Mouse (Mus musculus): ENCODE results near the gene Zfp455. TPM values are rescaled to one million over a fixed set of nuclear protein-coding genes. Genes with fewer than 3 reads are reported as not detected.

Gene Zfp455
- total RNA-seq (2014; fragmentation: Nextera tagmentation), result 6.7 and 8.0 TPM in 2 replicates
- 1.9 and 3.0 TPM in 2 replicates for total RNA-seq (2017)

GRCm38 (mm10) chr13:67194340-67194894 is at the start of gene Zfp455:
Gene Zfp455 (plus strand): TSS chr13:67194506.
- ATAC-seq (replicated peaks; ENCODE audit: poor library complexity, severe bottlenecking), result peak; percentile 98

- peak; percentile 58 for ATAC-seq (replicated peaks; ENCODE audit: poor library complexity, severe bottlenecking)
Observed at GRCm38 (mm10) chr13:67166122-67166521, 28.2 kb upstream of the Zfp455 start.

- peak; percentile 96 for ATAC-seq (replicated peaks; ENCODE audit: poor library complexity, severe bottlenecking)
Observed at GRCm38 (mm10) chr13:67172991-67173722, 21.1 kb upstream of the Zfp455 start, which contains the start of gene Rsl1. Gene Rsl1 (plus strand): TSS chr13:67173182.

- ATAC-seq (replicated peaks; ENCODE audit: poor library complexity, severe bottlenecking), result no peak
Observed at GRCm38 (mm10) chr13:67173723-67174055, 20.6 kb upstream of the Zfp455 start.

GRCm38 (mm10) chr13:67201656-67202055 is 7.3 kb downstream of the Zfp455 start:
- no peak for ATAC-seq (replicated peaks; ENCODE audit: poor library complexity, severe bottlenecking)

- ATAC-seq (replicated peaks; ENCODE audit: poor library complexity, severe bottlenecking), result peak; percentile 85
Observed at GRCm38 (mm10) chr13:67214015-67214607, 19.8 kb downstream of the Zfp455 start.

Other genes with a start within 250 kb of the Zfp455 start
- gene Zfp712, start 133.3 kb upstream of the Zfp455 start, total RNA-seq (2014; fragmentation: Nextera tagmentation), result 3.4 and 3.9 TPM in 2 replicates
- 2.2 and 5.0 TPM in 2 replicates for gene Zfp712, start 133.3 kb upstream of the Zfp455 start, total RNA-seq (2017)
- 0.37 and 4.0 TPM in 2 replicates for gene Zfp708, start 96.5 kb upstream of the Zfp455 start, total RNA-seq (2014; fragmentation: Nextera tagmentation)
- gene Zfp708, start 96.5 kb upstream of the Zfp455 start, total RNA-seq (2017), result 1.8 and 2.9 TPM in 2 replicates
- 0.36 and 12.7 TPM in 2 replicates for gene Gm28557, start 85.9 kb upstream of the Zfp455 start, total RNA-seq (2014; fragmentation: Nextera tagmentation)
- gene Gm28557, start 85.9 kb upstream of the Zfp455 start, total RNA-seq (2017), result 1.4 and 3.2 TPM in 2 replicates
- gene Rslcan18, start 78.2 kb upstream of the Zfp455 start, total RNA-seq (2014; fragmentation: Nextera tagmentation), result 2.4 TPM in 1 of 2 replicates, not detected in the other
- gene Rslcan18, start 78.2 kb upstream of the Zfp455 start, total RNA-seq (2017), result 1.8 TPM in 1 of 2 replicates, not detected in the other
- 3.4 and 4.0 TPM in 2 replicates for gene Zfp759, start 72.8 kb upstream of the Zfp455 start, total RNA-seq (2014; fragmentation: Nextera tagmentation)
- 8.4 and 13.4 TPM in 2 replicates for gene Zfp759, start 72.8 kb upstream of the Zfp455 start, total RNA-seq (2017)
- gene Rsl1, start 21.3 kb upstream of the Zfp455 start, total RNA-seq (2014; fragmentation: Nextera tagmentation), result 3.7 and 6.4 TPM in 2 replicates
- gene Rsl1, start 21.3 kb upstream of the Zfp455 start, total RNA-seq (2017), result 5.6 and 6.6 TPM in 2 replicates
- gene Zfp458, start 84.0 kb downstream of the Zfp455 start, total RNA-seq (2014; fragmentation: Nextera tagmentation), result 5.1 and 10.4 TPM in 2 replicates
- gene Zfp458, start 84.0 kb downstream of the Zfp455 start, total RNA-seq (2017), result 2.1 and 5.2 TPM in 2 replicates
- gene Zfp457, start 112.0 kb downstream of the Zfp455 start, total RNA-seq (2014; fragmentation: Nextera tagmentation), result 1.3 and 5.7 TPM in 2 replicates
- gene Zfp457, start 112.0 kb downstream of the Zfp455 start, total RNA-seq (2017), result 1.7 and 1.8 TPM in 2 replicates
- gene Zfp595, start 138.1 kb downstream of the Zfp455 start, total RNA-seq (2014; fragmentation: Nextera tagmentation), result 6.9 and 10.0 TPM in 2 replicates
- gene Zfp595, start 138.1 kb downstream of the Zfp455 start, total RNA-seq (2017), result 4.4 and 8.9 TPM in 2 replicates
- gene Gm28044, start 166.0 kb downstream of the Zfp455 start, total RNA-seq (2014; fragmentation: Nextera tagmentation), result 4.3 TPM in 1 of 2 replicates, not detected in the other
- 8.4 and 31.0 TPM in 2 replicates for gene Gm28044, start 166.0 kb downstream of the Zfp455 start, total RNA-seq (2017)
- 4.5 and 9.2 TPM in 2 replicates for gene Zfp953, start 166.1 kb downstream of the Zfp455 start, total RNA-seq (2014; fragmentation: Nextera tagmentation)
- 6.3 and 9.2 TPM in 2 replicates for gene Zfp953, start 166.1 kb downstream of the Zfp455 start, total RNA-seq (2017)
- 6.1 TPM in 1 of 2 replicates, not detected in the other for gene Gm28041, start 181.2 kb downstream of the Zfp455 start, total RNA-seq (2014; fragmentation: Nextera tagmentation)
- gene Gm28041, start 181.2 kb downstream of the Zfp455 start, total RNA-seq (2017), result not detected in 2 replicates
- gene Zfp456, start 181.3 kb downstream of the Zfp455 start, total RNA-seq (2014; fragmentation: Nextera tagmentation), result 4.1 and 6.3 TPM in 2 replicates
- gene Zfp456, start 181.3 kb downstream of the Zfp455 start, total RNA-seq (2017), result 1.8 and 5.7 TPM in 2 replicates
- 5.4 and 15.3 TPM in 2 replicates for gene Zfp429, start 205.3 kb downstream of the Zfp455 start, total RNA-seq (2014; fragmentation: Nextera tagmentation)
- 5.6 and 6.1 TPM in 2 replicates for gene Zfp429, start 205.3 kb downstream of the Zfp455 start, total RNA-seq (2017)
- 0.60 and 1.1 TPM in 2 replicates for gene Zfp459, start 226.9 kb downstream of the Zfp455 start, total RNA-seq (2014; fragmentation: Nextera tagmentation)
- gene Zfp459, start 226.9 kb downstream of the Zfp455 start, total RNA-seq (2017), result 0.86 and 0.88 TPM in 2 replicates